Mouse (Mus musculus): ENCODE measurements around the gene Ace2. TPM values are rescaled to one million over a fixed set of nuclear protein-coding genes. Genes with fewer than 3 reads are reported as not detected.

The Ace2 gene
- polyA plus RNA-seq, 1 experiment: not detected

- WGBS: 82% methylated on average over 2 of the region's 2 CpGs
- Histone ChIP-seq H3K27ac (ENCODE audit: insufficient read depth, low read depth, low read length) (no peak overlapping the region), H3K4me3 (ENCODE audit: insufficient read depth, low read depth, low read length) (no peak overlapping the region), H3K4me1 (ENCODE audit: control insufficient read depth, insufficient read depth, low read length) (no peaks in the 10 kb centered on the region)
- TF ChIP-seq POLR2A (IDR thresholded peaks at IDR 0.05; ENCODE audit: insufficient read depth, low read depth, low read length) (no peak), CTCF (IDR thresholded peaks at IDR 0.05; ENCODE audit: insufficient read depth, low read depth, low read length) (no peak)
These were observed 82.9 kb downstream of the Ace2 start for GRCm38 (mm10) chrX:164221989-164222388.

DNA sequence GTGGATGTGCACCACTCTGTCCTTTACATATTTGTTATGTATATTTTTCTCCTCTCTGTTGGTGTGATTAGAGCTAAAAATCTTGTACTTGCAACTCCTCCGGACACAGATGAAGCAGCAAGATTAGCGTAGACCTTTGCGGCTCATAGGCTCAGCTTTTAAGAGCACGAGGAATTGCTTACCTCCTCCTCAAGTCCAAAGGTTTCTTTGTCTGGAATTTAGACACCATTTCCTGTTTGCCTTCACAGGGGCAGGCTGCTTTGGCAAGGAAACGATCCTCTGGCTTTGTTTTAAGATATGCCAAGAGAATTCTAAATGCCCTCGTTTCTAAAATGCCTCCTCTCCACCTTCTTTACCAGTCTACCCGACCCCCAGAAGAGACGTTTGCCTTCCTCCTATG, 94.2 kb downstream of the Ace2 start:
- Histone ChIP-seq H3K4me1 (ENCODE audit: control insufficient read depth, insufficient read depth, low read length) (no peaks in the 10 kb centered on the region), H3K27ac (ENCODE audit: insufficient read depth, low read depth, low read length) (no peak overlapping the region), H3K4me3 (ENCODE audit: insufficient read depth, low read depth, low read length) (no peak overlapping the region)
- 42% methylated on average over 8 of the region's 8 CpGs for WGBS
- TF ChIP-seq CTCF (IDR thresholded peaks at IDR 0.05; ENCODE audit: insufficient read depth, low read depth, low read length) (no peak), POLR2A (IDR thresholded peaks at IDR 0.05; ENCODE audit: insufficient read depth, low read depth, low read length) (no peak)

Other genes with a start within 250 kb of the Ace2 start
- gene Ap1s2, start 230.3 kb upstream of the Ace2 start, polyA plus RNA-seq (2012; ENCODE audit: insufficient read depth, insufficient read length, low replicate concordance, missing spikeins): not detected in 2 replicates
- gene Zrsr2, start 180.7 kb upstream of the Ace2 start, polyA plus RNA-seq (2012; ENCODE audit: insufficient read depth, insufficient read length, low replicate concordance, missing spikeins): not detected in 2 replicates
- not detected in 2 replicates for gene Car5b, start 111.3 kb upstream of the Ace2 start, polyA plus RNA-seq (2012; ENCODE audit: insufficient read depth, insufficient read length, low replicate concordance, missing spikeins)
- gene Siah1b, start 62.8 kb upstream of the Ace2 start, polyA plus RNA-seq (2012; ENCODE audit: insufficient read depth, insufficient read length, low replicate concordance, missing spikeins): not detected in 2 replicates
- gene Cltrn, start 50.5 kb upstream of the Ace2 start, polyA plus RNA-seq (2012; ENCODE audit: insufficient read depth, insufficient read length, low replicate concordance, missing spikeins): not detected in 2 replicates
- gene Bmx, start 118.9 kb downstream of the Ace2 start, polyA plus RNA-seq (2012; ENCODE audit: insufficient read depth, insufficient read length, low replicate concordance, missing spikeins): not detected in 2 replicates
- gene Pir, start 130.0 kb downstream of the Ace2 start, polyA plus RNA-seq (2012; ENCODE audit: insufficient read depth, insufficient read length, low replicate concordance, missing spikeins): not detected in 2 replicates
- gene Vegfd, start 234.0 kb downstream of the Ace2 start, polyA plus RNA-seq (2012; ENCODE audit: insufficient read depth, insufficient read length, low replicate concordance, missing spikeins): not detected in 2 replicates